Mouse (Mus musculus): ENCODE data around the gene Wdr43. TPM values are rescaled to one million over a fixed set of nuclear protein-coding genes. Genes with fewer than 3 reads are reported as not detected.

The Wdr43 gene
- polyA plus RNA-seq (2012; rRNA removed) = 5.0 and 6.5 TPM in 2 replicates

DNA sequence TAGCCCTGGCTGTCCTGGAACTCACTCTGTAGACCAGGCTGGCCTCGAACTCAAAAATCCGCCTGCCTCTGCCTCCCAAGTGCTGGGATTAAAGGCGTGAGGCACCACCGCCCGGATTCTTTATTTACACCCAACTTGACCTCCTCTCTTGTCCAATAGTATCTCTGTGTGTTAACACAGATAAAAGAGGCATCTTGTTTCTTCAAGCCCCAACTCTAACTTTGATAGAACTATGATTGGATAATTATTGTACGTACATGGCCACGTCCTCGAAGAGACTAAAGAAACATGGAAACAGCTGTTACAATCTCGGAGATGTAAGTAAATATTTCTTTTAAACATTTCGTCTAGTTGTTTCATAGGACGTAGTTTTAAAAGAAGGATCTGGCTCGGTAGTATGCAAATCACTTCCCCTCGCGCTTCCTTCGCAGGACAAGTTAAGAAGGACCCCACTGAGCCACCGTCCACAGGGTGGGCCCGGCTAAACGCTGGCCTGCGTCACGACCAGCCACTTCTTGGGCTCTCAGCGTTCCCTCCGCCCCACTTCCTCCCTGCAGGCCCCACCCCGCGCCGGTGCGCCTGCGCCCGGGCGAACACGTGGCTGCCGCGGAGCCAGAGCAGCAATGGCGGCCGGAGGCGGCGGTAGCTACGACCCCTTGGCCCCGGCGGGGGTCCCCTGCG is at the start of gene Wdr43:
Gene Wdr43, plus strand, starts transcription at position 258 of the 681 bp plus-strand sequence.
- TF ChIP-seq POLR2A (IDR thresholded peaks at IDR 0.05; ENCODE audit: low read depth, low read length) (no peak), CTCF (conservative IDR thresholded peaks at IDR 0.05; ENCODE audit: insufficient read depth, insufficient read length, low read depth, low read length) (no peak)
- Histone ChIP-seq H3K36me3 (ENCODE audit: control insufficient read depth, insufficient read depth, low read length) (no peaks in the 10 kb centered on the region), H3K27ac (ENCODE audit: insufficient read depth, low read depth, low read length) (peak within 1 kb of the TSS; percentile 8; the same call in 1 of the 2 replicates), H3K4me1 (ENCODE audit: control insufficient read depth, insufficient read depth, low read length) (peaks cover 6% of the 10 kb centered on the region; the same call in 1 of the 2 replicates), H3K4me3 (ENCODE audit: insufficient read depth, low read depth, low read length) (peak within 1 kb of the TSS; percentile 95), H3K27me3 (replicated peaks; ENCODE audit: control insufficient read depth, insufficient read depth, low read length) (no peaks in the 10 kb centered on the region)
- DNase-seq = peak; percentile 98
- WGBS = 5% methylated on average over 40 of the region's 40 CpGs

DNA sequence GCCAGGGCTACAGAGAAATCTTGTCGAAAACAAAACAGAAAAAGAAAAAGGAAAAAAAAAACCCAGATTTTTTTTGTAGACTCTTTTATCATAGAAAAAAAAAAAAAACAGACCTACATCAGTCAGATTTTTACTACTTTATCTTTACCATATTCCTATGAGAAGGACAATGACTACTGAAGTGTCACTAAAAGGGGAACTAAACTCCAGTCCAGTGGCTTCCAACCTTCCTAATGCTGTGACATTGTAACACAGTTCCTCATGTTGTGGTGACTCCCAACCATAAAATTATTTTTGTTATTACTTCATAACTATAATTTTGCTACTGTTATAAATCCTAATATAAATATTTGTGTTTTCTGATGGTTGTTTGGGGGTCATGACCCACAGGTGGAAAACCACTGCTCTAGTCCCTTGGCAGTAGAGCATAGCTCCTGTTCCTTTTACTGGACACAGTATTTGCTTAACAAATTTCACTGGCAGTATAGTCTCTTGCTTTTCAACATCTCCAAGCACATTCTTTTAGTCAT is 36.5 kb upstream of the Wdr43 start:
- Histone ChIP-seq H3K4me1 (ENCODE audit: control insufficient read depth, insufficient read depth, low read length) (no peaks in the 10 kb centered on the region), H3K36me3 (ENCODE audit: control insufficient read depth, insufficient read depth, low read length) (no peaks in the 10 kb centered on the region), H3K27me3 (replicated peaks; ENCODE audit: control insufficient read depth, insufficient read depth, low read length) (no peaks in the 10 kb centered on the region), H3K4me3 (ENCODE audit: insufficient read depth, low read depth, low read length) (no peak overlapping the region), H3K27ac (ENCODE audit: insufficient read depth, low read depth, low read length) (no peak overlapping the region)
- WGBS = 76% methylated on average over 1 of the region's 1 CpGs
- DNase-seq = no peak
- TF ChIP-seq POLR2A (IDR thresholded peaks at IDR 0.05; ENCODE audit: low read depth, low read length) (no peak), CTCF (conservative IDR thresholded peaks at IDR 0.05; ENCODE audit: insufficient read depth, insufficient read length, low read depth, low read length) (no peak)

DNA sequence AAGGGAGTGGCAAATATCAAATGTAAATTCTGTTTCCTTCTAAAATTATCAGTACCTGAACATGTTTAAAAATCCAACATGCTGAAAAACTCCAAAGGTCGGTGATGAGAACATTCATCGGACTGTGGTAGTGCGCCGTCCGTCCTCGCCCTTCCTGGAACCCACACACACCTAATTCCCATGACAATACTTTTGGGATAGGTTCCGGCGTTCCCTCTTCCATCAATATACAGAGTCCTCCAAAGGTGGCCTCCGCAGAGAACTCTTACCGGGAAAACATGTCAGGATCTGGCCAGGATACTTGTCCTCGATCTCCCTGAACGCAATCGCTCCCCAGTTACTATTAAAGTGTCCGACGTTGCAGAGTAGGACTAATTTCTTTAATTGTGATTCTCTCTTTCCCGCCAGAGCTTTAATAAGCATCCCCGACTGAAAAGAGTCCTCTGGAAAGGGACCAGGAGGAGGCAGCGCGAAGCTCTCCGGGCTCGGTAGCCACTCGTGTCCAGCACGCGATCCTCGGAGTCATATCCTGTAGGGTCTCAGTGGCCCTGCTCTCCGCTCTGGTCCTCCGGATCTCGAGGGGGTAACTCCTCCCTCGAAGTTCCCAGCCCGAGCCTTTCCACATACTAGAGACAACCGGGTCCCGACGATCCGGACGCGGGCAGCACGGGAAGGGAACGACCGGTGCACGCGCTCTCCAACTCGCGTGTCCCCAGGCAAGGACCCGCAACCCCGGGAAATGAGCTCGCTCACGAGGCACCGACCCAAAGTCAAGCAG is 17.6 kb upstream of the Wdr43 start:
- H3K27me3 ChIP-seq (replicated peaks; ENCODE audit: control insufficient read depth, insufficient read depth, low read length) = no peaks in the 10 kb centered on the region
- peak overlapping the region; percentile 59; the same call in 1 of the 2 replicates for H3K27ac ChIP-seq (ENCODE audit: insufficient read depth, low read depth, low read length)
- H3K36me3 ChIP-seq (ENCODE audit: control insufficient read depth, insufficient read depth, low read length) = no peaks in the 10 kb centered on the region
- peak; percentile 4 for DNase-seq
- TF ChIP-seq POLR2A (IDR thresholded peaks at IDR 0.05; ENCODE audit: low read depth, low read length) (no peak), CTCF (conservative IDR thresholded peaks at IDR 0.05; ENCODE audit: insufficient read depth, insufficient read length, low read depth, low read length) (no peak)
- H3K4me3 ChIP-seq (ENCODE audit: insufficient read depth, low read depth, low read length) = peak overlapping the region; percentile 90
- peaks cover 8% of the 10 kb centered on the region for H3K4me1 ChIP-seq (ENCODE audit: control insufficient read depth, insufficient read depth, low read length)
- WGBS = under 1% methylated on average over 48 of the region's 48 CpGs

DNA sequence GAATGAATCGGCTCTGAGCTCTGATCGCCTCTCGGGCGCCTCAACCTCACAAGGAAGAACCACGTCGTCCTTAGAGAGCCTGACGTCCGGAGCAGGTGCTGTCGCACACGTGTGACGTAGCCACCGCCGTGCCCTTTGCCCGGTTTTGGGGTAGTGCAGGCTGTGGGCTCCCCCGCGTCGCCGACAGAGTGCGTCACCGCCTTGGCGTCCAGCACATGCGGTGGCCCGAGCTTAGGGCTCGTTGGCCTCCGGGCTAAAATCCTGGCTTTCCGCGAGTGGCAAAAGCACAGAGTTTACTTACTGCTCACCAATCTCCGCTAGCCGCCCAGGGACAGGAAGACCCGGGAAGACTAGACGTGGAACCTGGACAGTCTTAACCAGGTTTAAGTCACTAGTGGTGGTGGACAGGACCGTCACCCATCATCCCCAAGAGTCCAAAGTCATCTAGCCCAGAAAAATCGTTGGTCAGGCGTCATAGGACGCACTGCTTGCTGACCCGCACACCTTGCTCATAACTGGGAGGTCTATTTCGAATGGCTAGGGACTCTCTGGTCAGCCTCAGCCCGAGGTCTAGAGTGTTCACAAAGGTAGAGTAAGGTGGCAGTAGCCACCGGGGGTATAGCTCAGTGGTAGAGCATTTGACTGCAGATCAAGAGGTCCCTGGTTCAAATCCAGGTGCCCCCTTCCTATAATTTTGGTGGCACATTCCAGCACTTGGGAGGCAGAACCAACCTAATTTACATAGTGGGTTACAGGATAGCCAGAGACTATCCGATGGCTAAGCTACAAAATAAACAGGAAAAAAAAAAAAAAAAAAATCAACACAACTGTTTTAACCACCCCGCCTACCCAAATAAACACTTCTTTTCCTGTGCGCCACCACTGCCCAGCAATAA is 16.8 kb upstream of the Wdr43 start:
- no peak for TF ChIP-seq POLR2A (IDR thresholded peaks at IDR 0.05; ENCODE audit: low read depth, low read length)
- no peak for TF ChIP-seq CTCF (conservative IDR thresholded peaks at IDR 0.05; ENCODE audit: insufficient read depth, insufficient read length, low read depth, low read length)
- Histone ChIP-seq H3K36me3 (ENCODE audit: control insufficient read depth, insufficient read depth, low read length) (no peaks in the 10 kb centered on the region), H3K4me1 (ENCODE audit: control insufficient read depth, insufficient read depth, low read length) (peaks cover 8% of the 10 kb centered on the region), H3K27ac (ENCODE audit: insufficient read depth, low read depth, low read length) (peak overlapping the region; percentile 59; the same call in 1 of the 2 replicates), H3K27me3 (replicated peaks; ENCODE audit: control insufficient read depth, insufficient read depth, low read length) (no peaks in the 10 kb centered on the region), H3K4me3 (ENCODE audit: insufficient read depth, low read depth, low read length) (peak overlapping the region; percentile 90)
- DNase-seq = peak; percentile 95
- WGBS = 5% methylated on average over 42 of the region's 42 CpGs

DNA sequence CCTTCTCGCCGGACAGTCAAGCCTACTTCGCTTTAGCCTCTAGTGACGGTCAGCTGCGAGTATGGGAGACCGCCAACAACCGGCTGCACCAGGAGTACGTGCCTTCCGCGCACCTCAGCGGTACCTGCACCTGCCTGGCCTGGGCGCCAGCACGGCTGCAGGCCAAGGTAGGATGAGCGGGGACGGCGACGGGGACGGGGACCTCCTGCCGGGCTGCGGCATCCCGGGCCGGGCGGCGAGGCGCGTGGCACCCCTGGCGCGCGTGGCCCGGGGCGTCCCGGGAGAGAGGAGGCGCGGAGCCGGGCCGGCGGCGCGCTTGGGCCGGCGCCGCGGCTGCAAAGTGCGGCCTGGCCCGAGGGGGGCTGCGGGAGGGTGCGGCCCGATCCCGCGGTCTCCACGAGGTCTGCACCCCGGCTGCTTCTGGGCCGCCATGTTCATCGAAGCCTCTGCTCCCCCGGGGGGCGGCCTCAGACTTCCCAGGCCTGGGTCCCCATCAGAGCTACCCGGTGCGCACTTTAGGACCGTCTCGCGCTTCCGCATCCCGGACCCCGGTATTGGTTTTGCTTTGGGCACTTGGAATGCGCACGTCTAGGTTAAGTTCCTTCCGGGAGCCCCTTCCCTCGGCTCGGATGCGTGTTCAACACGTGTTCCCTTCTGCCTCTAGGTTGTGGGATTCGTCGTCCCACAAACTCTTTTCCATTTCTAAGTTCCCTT is 781 bp downstream of the Wdr43 start:
- DNase-seq = peak; percentile 21
- Histone ChIP-seq H3K27me3 (replicated peaks; ENCODE audit: control insufficient read depth, insufficient read depth, low read length) (no peaks in the 10 kb centered on the region), H3K4me1 (ENCODE audit: control insufficient read depth, insufficient read depth, low read length) (peaks cover 6% of the 10 kb centered on the region; the same call in 1 of the 2 replicates), H3K36me3 (ENCODE audit: control insufficient read depth, insufficient read depth, low read length) (no peaks in the 10 kb centered on the region), H3K4me3 (ENCODE audit: insufficient read depth, low read depth, low read length) (peak overlapping the region; percentile 95), H3K27ac (ENCODE audit: insufficient read depth, low read depth, low read length) (peak overlapping the region; percentile 8; the same call in 1 of the 2 replicates)
- 1% methylated on average over 72 of the region's 73 CpGs for whole genome bisulfite sequencing
- TF ChIP-seq POLR2A (IDR thresholded peaks at IDR 0.05; ENCODE audit: low read depth, low read length) = no peak
- no peak for TF ChIP-seq CTCF (conservative IDR thresholded peaks at IDR 0.05; ENCODE audit: insufficient read depth, insufficient read length, low read depth, low read length)

- Histone ChIP-seq H3K27ac (ENCODE audit: insufficient read depth, low read depth, low read length) (no peak overlapping the region), H3K4me3 (ENCODE audit: insufficient read depth, low read depth, low read length) (peak overlapping the region; percentile 95), H3K36me3 (ENCODE audit: control insufficient read depth, insufficient read depth, low read length) (no peaks in the 10 kb centered on the region), H3K27me3 (replicated peaks; ENCODE audit: control insufficient read depth, insufficient read depth, low read length) (no peaks in the 10 kb centered on the region), H3K4me1 (ENCODE audit: control insufficient read depth, insufficient read depth, low read length) (peaks cover 6% of the 10 kb centered on the region; the same call in 1 of the 2 replicates)
- WGBS = under 1% methylated on average over 10 of the region's 10 CpGs
- no peak for TF ChIP-seq CTCF (conservative IDR thresholded peaks at IDR 0.05; ENCODE audit: insufficient read depth, insufficient read length, low read depth, low read length)
- no peak for TF ChIP-seq POLR2A (IDR thresholded peaks at IDR 0.05; ENCODE audit: low read depth, low read length)
- peak; percentile 10 for DNase-seq
Measured at GRCm38 (mm10) chr17:71617033-71617362, 1.3 kb downstream of the Wdr43 start.
